Mouse (Mus musculus) kidney, adult 2 months (tissue): ENCODE data around the gene Vsir. TPM values are rescaled to one million over a fixed set of nuclear protein-coding genes. Genes with fewer than 3 reads are reported as not detected.

Source experiments
- DNase-seq: peaks from one replicate; pipeline ENCODE4 v3.0.0; 2021
- H3K27ac ChIP-seq: fragments of 200-500 bp; 2 replicates; pipeline ENCODE4 v1.5.1; 2012; ENCODE audit warnings: low read depth, low read length, control low read depth, inconsistent platforms; ENCODE audit not compliant: insufficient read depth
- H3K27me3 ChIP-seq: fragments of 200-500 bp; replicated peaks from 2 replicates; pipeline ENCODE4 v1.6.1; 2012; ENCODE audit warnings: mild to moderate bottlenecking, moderate library complexity, low read length, inconsistent platforms; ENCODE audit not compliant: control insufficient read depth, insufficient read depth
- H3K36me3 ChIP-seq: fragments of 200-500 bp; 2 replicates; pipeline ENCODE4 v1.6.1; 2012; ENCODE audit warnings: mild to moderate bottlenecking, moderate library complexity, low read length, inconsistent platforms; ENCODE audit not compliant: control insufficient read depth, insufficient read depth
- H3K4me1 ChIP-seq: fragments of 200-500 bp; 2 replicates; pipeline ENCODE4 v1.6.1; 2011; ENCODE audit warnings: low read length; ENCODE audit not compliant: control insufficient read depth, insufficient read depth
- H3K4me3 ChIP-seq: fragments of 200-500 bp; 2 replicates; pipeline ENCODE4 v1.5.1; 2011; ENCODE audit warnings: mild to moderate bottlenecking, low read depth, low read length, control low read depth; ENCODE audit not compliant: insufficient read depth
- CTCF ChIP-seq: fragments of 200-500 bp; conservative IDR thresholded peaks from 2 replicates; pipeline ENCODE4 v1.5.1; 2011; ENCODE audit warnings: low read depth, mild to moderate bottlenecking, control low read depth, low read length, moderate library complexity, mixed read lengths; ENCODE audit not compliant: insufficient read depth, insufficient read length
- POLR2A ChIP-seq: fragments of 200-500 bp; IDR thresholded peaks from one replicate; pipeline ENCODE4 v1.6.1; 2011; ENCODE audit warnings: low read depth, low read length, control low read depth
- WGBS: fragments of 180-500 bp; shearing (Covaris S2); methylation state at CpG from one replicate; pipeline ENCODE4 v1.1.7; 2018; 5-methylcytosine and 5-hydroxymethylcytosine counted together
- polyA plus RNA-seq: library from polyadenylated mRNA; depleted of rRNA; stranded (reverse); fragments of >200 nt; gene quantifications from 2 replicates; pipeline ENCODE4 v1.2.3, GENCODE M21; 2012

Vsir gene
- polyA plus RNA-seq, 1 experiment, result 20.8 TPM

GRCm38 (mm10) chr10:60328963-60329650, 17.5 kb upstream of the Vsir start:
- 74% methylated on average over 11 of the region's 11 CpGs for WGBS
- Histone ChIP-seq H3K27ac (no peak overlapping the region), H3K36me3 (no peaks in the 10 kb centered on the region), H3K27me3 (no peaks in the 10 kb centered on the region), H3K4me1 (no peaks in the 10 kb centered on the region), H3K4me3 (no peak overlapping the region)
- DNase-seq, result no peak
- TF ChIP-seq POLR2A (no peak), CTCF (no peak)

DNA sequence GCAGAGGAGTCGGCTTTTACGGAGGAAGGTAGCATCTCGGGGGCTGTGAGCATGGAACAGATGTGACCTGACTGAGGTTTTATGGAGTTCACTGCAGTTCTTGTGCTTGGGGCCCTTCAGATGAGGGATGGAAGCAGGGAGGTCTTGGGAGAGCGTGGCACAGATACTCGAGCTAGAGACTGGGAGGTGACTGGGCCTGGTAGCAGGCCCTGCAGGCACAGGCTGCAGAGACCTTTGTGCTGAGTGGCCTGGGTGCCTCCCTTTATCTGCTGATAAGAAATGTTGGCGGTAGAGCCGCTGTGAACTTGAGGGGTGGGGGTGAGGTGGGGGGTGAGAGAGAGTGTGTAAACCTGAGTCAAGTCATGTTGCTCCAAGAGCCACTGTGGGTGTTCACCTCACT, 12.1 kb upstream of the Vsir start:
- no peak for DNase-seq
- Histone ChIP-seq H3K27me3 (no peaks in the 10 kb centered on the region), H3K27ac (no peak overlapping the region), H3K4me1 (no peaks in the 10 kb centered on the region), H3K36me3 (no peaks in the 10 kb centered on the region), H3K4me3 (no peak overlapping the region)
- TF ChIP-seq CTCF (no peak), POLR2A (no peak)
- WGBS, result 74% methylated on average over 7 of the region's 7 CpGs

- H3K4me1 ChIP-seq, result no peaks in the 10 kb centered on the region
- 94% methylated on average over 4 of the region's 4 CpGs for WGBS
- TF ChIP-seq POLR2A (no peak), CTCF (no peak)
These were observed 11.6 kb upstream of the Vsir start for GRCm38 (mm10) chr10:60335021-60335420.

DNA sequence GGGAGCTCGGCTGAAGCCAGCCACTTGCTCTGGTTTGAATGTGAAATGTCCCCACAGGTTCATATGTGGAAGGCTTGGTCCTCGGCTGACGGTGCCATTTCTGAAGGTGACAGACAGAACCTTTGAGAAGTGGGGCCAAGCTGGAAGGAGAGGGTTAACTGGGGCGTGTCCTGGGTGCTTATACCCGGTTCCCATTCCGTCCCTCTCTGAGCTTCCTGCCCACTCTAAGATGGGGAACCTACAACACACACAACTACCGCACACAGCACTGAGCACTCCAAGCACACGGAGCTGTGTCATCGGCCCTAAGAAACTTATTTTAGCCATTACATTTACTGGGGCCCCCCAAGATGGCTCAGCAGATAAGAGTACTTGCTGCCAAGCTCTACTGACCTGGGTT, 5.1 kb upstream of the Vsir start:
- Histone ChIP-seq H3K4me1 (0 out of 2 replicates have a peak, but pooled peaks cover 2% of the 10 kb centered on the region), H3K27me3 (no peaks in the 10 kb centered on the region), H3K36me3 (no peaks in the 10 kb centered on the region), H3K4me3 (no peak overlapping the region), H3K27ac (no peak overlapping the region)
- no peak for DNase-seq
- TF ChIP-seq CTCF (no peak), POLR2A (no peak)
- WGBS, result 72% methylated on average over 9 of the region's 9 CpGs

More at GRCm38 (mm10) chr10:60335021-60335420, 11.6 kb upstream of the Vsir start:
- Histone ChIP-seq H3K36me3 (no peaks in the 10 kb centered on the region), H3K27me3 (no peaks in the 10 kb centered on the region), H3K27ac (no peak overlapping the region), H3K4me3 (no peak overlapping the region)
- DNase-seq, result no peak

DNA sequence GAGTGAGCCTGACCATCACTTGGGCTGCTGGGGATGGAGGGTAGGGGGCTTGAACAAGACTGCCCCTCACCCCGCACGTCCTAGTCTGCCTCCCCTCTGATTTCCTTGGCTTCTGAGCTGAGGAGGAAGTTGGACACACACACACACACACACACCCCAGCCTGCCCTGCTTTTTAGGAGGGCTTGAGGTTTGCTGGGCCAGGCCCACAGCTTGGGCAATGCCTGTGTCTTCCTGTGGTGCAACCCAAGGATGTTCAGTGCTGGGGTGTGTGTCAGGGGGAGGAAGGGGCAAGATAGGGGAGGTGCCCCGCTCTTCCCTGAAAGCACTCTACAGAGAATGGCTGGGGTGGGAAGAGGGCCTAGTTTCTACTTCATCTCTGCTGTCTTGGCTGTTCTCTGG, 2.5 kb upstream of the Vsir start:
- WGBS, result 80% methylated on average over 3 of the region's 3 CpGs

GRCm38 (mm10) chr10:60346056-60346455, 595 bp upstream of the Vsir start:
- H3K27me3 ChIP-seq, result no peaks in the 10 kb centered on the region
- 89% methylated on average over 4 of the region's 4 CpGs for WGBS
- H3K27ac ChIP-seq, result no peak overlapping the region
- 0 out of 2 replicates have a peak, but pooled peaks cover 2% of the 10 kb centered on the region for H3K4me1 ChIP-seq
- DNase-seq, result no peak
- TF ChIP-seq POLR2A, result no peak
- no peak for TF ChIP-seq CTCF
- H3K4me3 ChIP-seq, result no peak overlapping the region
- H3K36me3 ChIP-seq, result no peaks in the 10 kb centered on the region

More for the DNA sequence above, 2.5 kb upstream of the Vsir start:
- Histone ChIP-seq H3K36me3 (no peaks in the 10 kb centered on the region), H3K4me3 (no peak overlapping the region), H3K27me3 (no peaks in the 10 kb centered on the region), H3K27ac (no peak overlapping the region), H3K4me1 (0 out of 2 replicates have a peak, but pooled peaks cover 2% of the 10 kb centered on the region)
- no peak for DNase-seq
- TF ChIP-seq CTCF (no peak), POLR2A (no peak)

GRCm38 (mm10) chr10:60347768-60348610, 1.3 kb downstream of the Vsir start:
- no peak for DNase-seq
- peak overlapping the region; percentile 19; the same call in 1 of the 2 replicates for H3K27ac ChIP-seq

More at GRCm38 (mm10) chr10:60347768-60348610, 1.3 kb downstream of the Vsir start:
- Histone ChIP-seq H3K36me3 (no peaks in the 10 kb centered on the region), H3K27me3 (no peaks in the 10 kb centered on the region), H3K4me1 (0 out of 2 replicates have a peak, but pooled peaks cover 2% of the 10 kb centered on the region), H3K4me3 (peak overlapping the region; percentile 37)
- TF ChIP-seq POLR2A (no peak), CTCF (no peak)
- WGBS, result 68% methylated on average over 9 of the region's 9 CpGs
